Mouse (Mus musculus) retina, embryonic 14.5 days (tissue): Measurements from ENCODE around the gene Zbtb22.

Source experiments
- DNase-seq: peaks from one replicate; pipeline ENCODE4 v3.0.0-alpha.2; 2015; ENCODE audit warnings: low spot score

Gene Zbtb22

DNA sequence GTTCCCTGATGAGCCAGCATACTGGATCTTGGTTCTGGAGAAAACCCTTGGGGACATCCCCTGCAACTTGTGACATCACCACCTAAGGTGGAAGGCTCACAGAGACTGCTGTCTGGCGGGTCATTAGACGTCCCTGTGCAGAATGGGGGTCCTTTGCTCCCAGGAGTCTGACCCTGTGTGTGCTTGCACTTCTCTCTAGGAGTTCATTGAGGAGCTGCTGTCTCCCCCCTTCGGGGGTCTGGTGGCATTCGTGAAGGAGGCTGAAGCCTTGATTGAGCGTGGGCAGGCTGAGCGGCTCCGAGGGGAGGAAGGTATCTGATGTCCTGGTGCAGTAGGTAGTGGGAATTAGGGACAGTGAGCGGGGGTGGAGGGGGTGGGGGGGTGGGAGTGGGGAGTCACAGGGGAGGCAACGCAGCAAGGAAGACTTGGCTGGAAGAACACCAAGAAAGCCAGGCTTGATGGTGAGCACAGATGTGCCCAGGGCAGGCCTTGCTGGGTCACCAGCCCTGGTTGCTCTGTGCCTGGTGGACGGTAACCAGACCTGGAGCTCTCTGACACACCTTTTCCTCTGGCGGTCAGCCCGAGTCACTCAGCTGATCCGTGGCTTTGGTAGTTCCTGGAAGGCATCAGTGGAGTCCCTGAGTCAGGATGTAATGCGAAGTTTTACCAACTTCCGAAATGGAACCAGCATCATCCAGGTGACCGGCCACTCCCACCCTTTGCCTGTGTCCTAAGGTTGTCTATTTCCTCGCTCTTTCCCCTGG lies 49.6 kb downstream of the Zbtb22 start:
- no peak for DNase-seq

DNA sequence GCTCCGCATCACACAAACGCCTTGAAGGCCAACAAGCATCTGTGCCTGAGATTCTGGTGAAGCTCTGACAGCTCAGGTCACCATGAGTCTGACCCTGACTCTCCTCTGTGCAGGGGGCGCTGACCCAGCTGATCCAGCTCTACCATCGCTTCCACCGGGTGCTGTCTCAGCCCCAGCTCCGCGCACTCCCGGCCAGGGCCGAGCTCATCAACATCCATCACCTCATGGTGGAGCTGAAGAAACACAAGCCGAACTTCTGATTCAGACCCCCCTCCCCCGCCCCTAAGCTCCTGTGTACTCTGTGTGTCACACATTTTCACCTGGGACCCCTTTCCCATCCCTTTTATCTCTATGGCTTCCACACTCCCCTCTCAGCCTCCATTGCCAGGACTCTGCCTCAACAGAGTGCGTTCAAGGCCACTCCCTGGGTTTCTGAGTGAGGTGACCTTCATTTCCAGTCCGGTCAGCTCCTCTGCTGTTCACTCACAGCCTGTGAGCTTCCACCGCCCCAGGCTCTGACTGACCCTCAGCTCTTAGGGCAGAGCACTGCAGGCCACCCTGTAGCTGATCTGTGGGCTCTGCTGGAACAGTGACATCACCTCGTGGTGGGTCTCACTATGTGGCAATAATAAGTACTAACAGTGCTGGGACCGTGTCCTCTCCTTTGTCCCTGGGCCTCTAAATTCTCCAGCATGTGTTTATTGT lies 50.3 kb downstream of the Zbtb22 start:
- no peak for DNase-seq

GRCm38 (mm10) chr17:33968489-33968888 lies 52.8 kb downstream of the Zbtb22 start:
- peak; percentile 89 for DNase-seq
